Mouse (Mus musculus): ENCODE measurements at regions not wholly inside any gene's neighbourhood (a gene's known extent, or its start where the extent isn't known, plus 50 kb on each side); places are given as distances from the start of the nearest gene placed in this dataset.

DNA sequence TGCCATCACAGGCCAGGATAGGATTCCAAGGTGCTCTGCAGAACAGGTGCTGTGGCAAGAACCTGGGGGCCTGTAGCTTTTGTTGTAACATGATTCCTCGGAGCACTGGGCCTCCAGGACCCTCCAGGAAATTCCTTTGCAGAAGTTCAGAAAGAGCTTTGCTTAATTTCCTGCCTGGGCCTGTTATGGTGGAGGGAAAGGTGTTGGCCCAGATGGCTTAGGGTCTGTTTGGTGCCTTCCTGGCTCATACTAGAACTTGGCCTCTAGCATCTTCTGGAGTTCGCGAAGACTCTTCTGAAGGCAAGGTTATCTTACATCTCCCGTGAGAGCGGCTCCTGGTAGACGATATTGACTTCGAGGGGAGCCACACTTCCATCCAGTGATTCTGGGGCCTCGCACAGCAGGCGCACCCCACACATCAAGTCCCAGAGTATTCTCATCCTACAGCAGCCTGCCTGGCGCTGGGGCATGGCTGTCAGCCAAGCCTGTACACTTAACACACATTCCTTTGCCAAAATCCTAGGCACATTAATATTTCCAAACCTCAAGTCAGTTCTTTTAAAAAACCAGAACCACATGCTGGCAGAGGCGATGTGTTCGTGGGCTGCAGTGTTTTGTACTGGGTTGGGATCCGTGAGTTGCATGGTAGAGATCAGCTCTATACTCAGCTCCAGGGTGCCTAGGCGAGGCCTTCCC lies 54.5 kb upstream of the Cxcl14 start:
- Histone ChIP-seq H3K9me3 (ENCODE audit: low read length) (no peaks in the 10 kb centered on the region), H3K4me2 (ENCODE audit: low read depth, low read length) (no peak overlapping the region), H3K27ac (no peak overlapping the region), H3K4me3 (ENCODE audit: low read length) (no peak overlapping the region), H3K36me3 (ENCODE audit: insufficient read depth, low read length) (no peaks in the 10 kb centered on the region), H3K4me1 (ENCODE audit: insufficient read depth, low read length) (no peaks in the 10 kb centered on the region), H3K9ac (replicated peaks; ENCODE audit: low read length) (no peak overlapping the region), H3K27me3 (ENCODE audit: insufficient read depth, low read length) (no peaks in the 10 kb centered on the region)
- no peak for TF ChIP-seq CTCF (IDR thresholded peaks at IDR 0.05; ENCODE audit: low read depth)
- no peak for ATAC-seq
- DNase-seq (ENCODE audit: low spot score) = no peak
- WGBS = 64% methylated on average over 14 of the region's 14 CpGs

DNA sequence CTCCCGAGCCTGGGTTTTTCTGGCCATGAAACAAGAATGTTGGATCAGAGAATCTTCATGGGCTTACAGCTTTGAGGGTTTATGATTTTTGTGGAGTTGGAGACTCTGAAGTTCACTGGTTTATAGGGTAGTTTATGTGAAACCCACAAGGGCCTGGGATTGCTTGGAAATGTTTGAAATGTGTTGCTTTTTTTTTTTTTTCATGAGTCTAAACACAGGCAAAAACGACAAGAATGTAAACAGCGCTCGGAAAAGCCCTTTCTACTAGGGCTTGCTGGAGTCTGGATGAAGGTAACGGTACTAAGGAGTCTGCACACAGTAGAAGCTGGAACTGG lies 55.0 kb upstream of the Cxcl14 start:
- DNase-seq (ENCODE audit: low spot score) (no peak), ATAC-seq (no peak)
- Histone ChIP-seq H3K4me2 (ENCODE audit: low read depth, low read length) (no peak overlapping the region), H3K4me3 (ENCODE audit: low read length) (no peak overlapping the region), H3K9ac (replicated peaks; ENCODE audit: low read length) (no peak overlapping the region), H3K9me3 (ENCODE audit: low read length) (no peaks in the 10 kb centered on the region), H3K4me1 (ENCODE audit: insufficient read depth, low read length) (no peaks in the 10 kb centered on the region), H3K36me3 (ENCODE audit: insufficient read depth, low read length) (no peaks in the 10 kb centered on the region), H3K27ac (no peak overlapping the region), H3K27me3 (ENCODE audit: insufficient read depth, low read length) (no peaks in the 10 kb centered on the region)
- no peak for TF ChIP-seq CTCF (IDR thresholded peaks at IDR 0.05; ENCODE audit: low read depth)
- WGBS = 78% methylated on average over 5 of the region's 5 CpGs

DNA sequence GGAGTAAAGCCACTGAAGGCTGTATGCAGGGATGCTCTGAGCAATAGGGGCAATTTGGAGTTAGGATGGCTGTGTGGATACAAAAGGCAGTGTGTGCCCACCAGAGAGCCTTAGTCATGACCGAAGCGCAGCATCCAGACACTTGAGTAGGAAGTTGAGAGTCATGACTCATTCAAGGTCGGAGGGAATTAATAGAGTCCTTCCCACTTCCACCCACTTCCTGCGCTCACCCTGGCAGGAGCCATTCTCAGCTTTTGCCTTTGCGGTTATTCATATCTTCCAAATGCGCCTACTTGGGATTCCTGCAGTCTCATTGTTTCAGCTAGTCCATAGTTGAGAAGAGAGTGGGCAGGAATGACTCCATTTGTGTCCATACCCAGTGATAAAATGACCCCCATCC lies 56.1 kb upstream of the Cxcl14 start:
- no peak for TF ChIP-seq CTCF (IDR thresholded peaks at IDR 0.05; ENCODE audit: low read depth)
- 96% methylated on average over 6 of the region's 6 CpGs for WGBS
- H3K27ac ChIP-seq = no peak overlapping the region
- no peaks in the 10 kb centered on the region for H3K36me3 ChIP-seq (ENCODE audit: insufficient read depth, low read length)
- ATAC-seq = no peak
- no peak overlapping the region for H3K9ac ChIP-seq (replicated peaks; ENCODE audit: low read length)
- DNase-seq (ENCODE audit: low spot score) = no peak
- no peak overlapping the region for H3K4me2 ChIP-seq (ENCODE audit: low read depth, low read length)
- no peak overlapping the region for H3K4me3 ChIP-seq (ENCODE audit: low read length)
- no peaks in the 10 kb centered on the region for H3K9me3 ChIP-seq (ENCODE audit: low read length)
- H3K27me3 ChIP-seq (ENCODE audit: insufficient read depth, low read length) = no peaks in the 10 kb centered on the region
- H3K4me1 ChIP-seq (ENCODE audit: insufficient read depth, low read length) = no peaks in the 10 kb centered on the region

DNA sequence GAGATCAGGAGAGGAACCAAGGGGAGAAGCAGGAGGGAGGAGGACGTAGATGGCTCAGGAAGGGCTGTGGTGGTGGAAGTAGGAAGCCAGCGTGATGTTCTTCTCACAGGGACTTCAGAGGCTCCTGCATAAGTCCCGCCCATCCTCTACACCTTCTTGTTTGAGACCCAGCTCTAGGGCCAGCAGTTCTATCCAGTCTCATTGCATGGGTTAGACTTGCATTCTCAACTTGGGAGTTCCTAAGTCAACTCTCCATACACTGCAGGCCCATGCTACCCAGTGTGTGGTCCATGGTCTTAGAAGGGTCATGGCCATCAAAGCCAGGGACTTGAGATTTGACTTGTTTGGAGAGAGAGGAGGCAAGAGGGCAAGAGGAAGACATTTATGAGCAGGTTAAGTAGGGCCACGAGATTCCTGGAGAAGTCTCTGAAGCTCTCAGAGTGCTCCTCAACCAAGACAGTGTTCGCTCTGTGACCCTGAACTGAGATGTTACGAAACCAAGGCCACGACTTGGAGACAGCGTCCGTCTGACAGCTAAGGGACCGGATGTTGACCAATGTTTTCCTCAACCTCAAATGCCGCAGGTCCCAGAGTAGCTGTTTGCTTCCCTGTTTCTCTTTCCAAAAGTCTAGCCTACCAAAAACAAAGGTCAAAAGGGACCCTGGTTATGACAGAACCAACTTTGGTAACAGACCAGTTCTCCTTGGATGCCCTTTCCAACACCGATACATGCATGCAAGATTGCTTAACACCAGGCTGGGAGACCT lies 56.7 kb upstream of the Cxcl14 start:
- H3K9me3 ChIP-seq (ENCODE audit: low read length) = no peaks in the 10 kb centered on the region
- no peak overlapping the region for H3K4me2 ChIP-seq (ENCODE audit: low read depth, low read length)
- H3K27me3 ChIP-seq (ENCODE audit: insufficient read depth, low read length) = no peaks in the 10 kb centered on the region
- no peaks in the 10 kb centered on the region for H3K4me1 ChIP-seq (ENCODE audit: insufficient read depth, low read length)
- DNase-seq (ENCODE audit: low spot score) = no peak
- no peak overlapping the region for H3K9ac ChIP-seq (replicated peaks; ENCODE audit: low read length)
- TF ChIP-seq CTCF (IDR thresholded peaks at IDR 0.05; ENCODE audit: low read depth) = no peak
- H3K4me3 ChIP-seq (ENCODE audit: low read length) = no peak overlapping the region
- H3K36me3 ChIP-seq (ENCODE audit: insufficient read depth, low read length) = no peaks in the 10 kb centered on the region
- H3K27ac ChIP-seq = no peak overlapping the region
- 92% methylated on average over 12 of the region's 12 CpGs for WGBS
- ATAC-seq = no peak

DNA sequence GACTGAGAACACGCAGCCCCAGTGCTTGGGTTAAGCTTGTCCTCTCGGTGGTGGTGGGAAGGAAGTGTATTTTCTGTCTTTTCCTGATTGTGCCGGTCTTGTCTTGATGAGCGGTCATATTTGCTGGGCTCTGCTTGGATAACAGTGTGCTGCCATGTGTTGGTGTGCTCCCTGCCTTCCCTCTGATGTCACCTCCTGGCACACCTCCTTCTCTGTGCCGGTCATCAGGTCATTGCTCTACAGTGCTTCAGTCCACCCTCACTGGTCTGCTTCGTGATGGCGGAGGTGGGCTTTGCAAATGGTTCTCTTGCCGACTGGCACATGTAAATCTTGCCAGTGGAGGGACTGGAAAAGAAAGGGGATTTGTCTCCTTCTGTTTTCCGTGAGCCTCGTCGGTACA lies 57.6 kb upstream of the Cxcl14 start:
- no peak for DNase-seq (ENCODE audit: low spot score)
- no peak overlapping the region for H3K27ac ChIP-seq
- no peaks in the 10 kb centered on the region for H3K36me3 ChIP-seq (ENCODE audit: insufficient read depth, low read length)
- H3K9ac ChIP-seq (replicated peaks; ENCODE audit: low read length) = no peak overlapping the region
- no peak overlapping the region for H3K4me3 ChIP-seq (ENCODE audit: low read length)
- 95% methylated on average over 11 of the region's 11 CpGs for WGBS
- no peak overlapping the region for H3K4me2 ChIP-seq (ENCODE audit: low read depth, low read length)
- no peaks in the 10 kb centered on the region for H3K4me1 ChIP-seq (ENCODE audit: insufficient read depth, low read length)
- no peaks in the 10 kb centered on the region for H3K9me3 ChIP-seq (ENCODE audit: low read length)
- no peaks in the 10 kb centered on the region for H3K27me3 ChIP-seq (ENCODE audit: insufficient read depth, low read length)
- no peak for ATAC-seq
- TF ChIP-seq CTCF (IDR thresholded peaks at IDR 0.05; ENCODE audit: low read depth) = no peak

DNA sequence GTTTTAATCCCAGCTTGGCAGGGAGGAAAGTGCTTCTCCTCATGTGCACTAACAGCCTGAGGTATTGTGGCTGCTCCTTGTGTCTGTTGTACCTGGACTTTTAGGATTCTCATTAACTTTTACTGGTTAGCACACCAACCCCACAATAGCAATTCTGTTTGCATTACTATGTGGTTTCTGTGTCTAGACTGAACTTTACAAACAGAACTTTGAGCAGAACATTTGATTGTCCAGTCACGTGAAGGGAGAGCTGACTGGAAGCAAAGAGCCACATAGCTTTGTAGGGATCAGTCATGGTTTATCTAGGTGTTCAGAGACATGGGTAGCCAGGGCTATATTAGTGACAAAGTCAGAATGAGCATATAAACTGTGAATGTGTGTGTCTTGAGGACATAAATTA lies 58.3 kb upstream of the Cxcl14 start:
- 83% methylated on average over 1 of the region's 1 CpGs for WGBS
- Histone ChIP-seq H3K4me2 (ENCODE audit: low read depth, low read length) (no peak overlapping the region), H3K27ac (no peak overlapping the region)

DNA sequence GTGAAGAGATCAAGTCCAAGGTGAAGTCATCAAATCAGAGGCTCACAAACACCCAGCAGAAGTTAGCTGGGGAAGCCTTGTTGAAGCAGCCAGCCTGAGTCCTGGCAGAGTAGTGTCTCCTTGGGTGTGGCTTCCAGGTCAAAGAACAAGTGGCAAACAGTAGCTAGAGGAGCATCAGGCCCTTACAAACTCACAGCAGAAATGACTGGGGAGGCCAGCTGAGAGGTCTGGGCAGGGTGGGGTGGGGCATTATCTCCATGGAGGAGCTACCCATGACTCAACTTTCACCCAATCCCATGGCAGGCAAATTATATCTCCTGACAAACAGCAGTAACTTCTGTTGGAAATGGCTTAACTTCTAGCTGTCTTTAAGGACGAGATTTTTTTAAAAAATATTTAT lies 60.6 kb upstream of the Cxcl14 start:
- H3K9ac ChIP-seq (replicated peaks; ENCODE audit: low read length) = no peak overlapping the region
- no peak overlapping the region for H3K4me3 ChIP-seq (ENCODE audit: low read length)
- no peaks in the 10 kb centered on the region for H3K27me3 ChIP-seq (ENCODE audit: insufficient read depth, low read length)
- H3K27ac ChIP-seq = no peak overlapping the region
- no peaks in the 10 kb centered on the region for H3K9me3 ChIP-seq (ENCODE audit: low read length)
- no peak for DNase-seq (ENCODE audit: low spot score)
- no peak overlapping the region for H3K4me2 ChIP-seq (ENCODE audit: low read depth, low read length)
- H3K4me1 ChIP-seq (ENCODE audit: insufficient read depth, low read length) = no peaks in the 10 kb centered on the region
- WGBS = 56% methylated on average over 1 of the region's 1 CpGs
- H3K36me3 ChIP-seq (ENCODE audit: insufficient read depth, low read length) = no peaks in the 10 kb centered on the region
- no peak for TF ChIP-seq CTCF (IDR thresholded peaks at IDR 0.05; ENCODE audit: low read depth)
- ATAC-seq = no peak

More for the DNA sequence above, 58.3 kb upstream of the Cxcl14 start:
- no peak for TF ChIP-seq CTCF (IDR thresholded peaks at IDR 0.05; ENCODE audit: low read depth)
- H3K36me3 ChIP-seq (ENCODE audit: insufficient read depth, low read length) = no peaks in the 10 kb centered on the region
- H3K4me1 ChIP-seq (ENCODE audit: insufficient read depth, low read length) = no peaks in the 10 kb centered on the region
- H3K9ac ChIP-seq (replicated peaks; ENCODE audit: low read length) = no peak overlapping the region
- H3K4me3 ChIP-seq (ENCODE audit: low read length) = no peak overlapping the region
- ATAC-seq = no peak
- H3K9me3 ChIP-seq (ENCODE audit: low read length) = no peaks in the 10 kb centered on the region
- no peak for DNase-seq (ENCODE audit: low spot score)
- H3K27me3 ChIP-seq (ENCODE audit: insufficient read depth, low read length) = no peaks in the 10 kb centered on the region
